In genomic region chr11:98003171-98003671, GRCm38 (mm10) we compare ENCODE assay signal across 8 mouse cellular contexts. TPM values are rescaled to one million over a fixed set of nuclear protein-coding genes. Genes with fewer than 3 reads are reported as not detected.
A peak's percentile ranks its signal among the peaks of the same experiment; 100 is the strongest.
DNase-seq lines count a peak whose midpoint lies in the region; ATAC-seq and TF ChIP-seq lines count a peak whose summit lies in the region.

No protein-coding gene starts in this region.

- H3K4me2 ChIP-seq in hindbrain, embryonic 12.5 days (replicated peaks) = 0 out of 2 replicates have a peak overlapping the region, but pooled peaks have one; percentile 2
- peak overlapping the region; percentile 43 for H3K4me2 ChIP-seq in neural tube, embryonic 12.5 days (replicated peaks)

- peaks cover 5% of the 10 kb centered on the region; the same call in 1 of the 2 replicates for H3K4me1 ChIP-seq in lung, adult 2 months (ENCODE audit: control insufficient read depth, insufficient read depth, low read length)
- H3K4me1 ChIP-seq in hindbrain, embryonic 12.5 days = peaks cover 30% of the 10 kb centered on the region
- H3K4me1 ChIP-seq in neural tube, embryonic 12.5 days = peaks cover 22% of the 10 kb centered on the region

- TF ChIP-seq CTCF in lung, adult 2 months (IDR thresholded peaks at IDR 0.05; ENCODE audit: insufficient read depth, low read length) = no peak

- no peak overlapping the region for H3K4me3 ChIP-seq in lung, adult 2 months (replicated peaks; ENCODE audit: extremely low read depth, low read depth, low read length)
- H3K4me3 ChIP-seq in hindbrain, embryonic 12.5 days = no peak overlapping the region
- no peak overlapping the region for H3K4me3 ChIP-seq in neural tube, embryonic 12.5 days

- H3K36me3 ChIP-seq in hindbrain, embryonic 12.5 days = peaks cover 31% of the 10 kb centered on the region
- peaks cover 42% of the 10 kb centered on the region for H3K36me3 ChIP-seq in neural tube, embryonic 12.5 days

- ATAC-seq in hindbrain, embryonic 12.5 days (ENCODE audit: low FRiP score) = peak; percentile 43; the same call in 1 of the 2 replicates
- ATAC-seq in neural tube, embryonic 12.5 days (ENCODE audit: low FRiP score, low read depth) = no peak

- H3K27me3 ChIP-seq in hindbrain, embryonic 12.5 days = peaks cover 21% of the 10 kb centered on the region
- H3K27me3 ChIP-seq in neural tube, embryonic 12.5 days (replicated peaks) = peaks cover 18% of the 10 kb centered on the region

- H3K27ac ChIP-seq in hindbrain, embryonic 12.5 days = no peak overlapping the region
- no peak overlapping the region for H3K27ac ChIP-seq in neural tube, embryonic 12.5 days

- 56% methylated on average over 17 of the region's 17 CpGs for WGBS in lung, adult 2 months
- 41% methylated on average over 17 of the region's 17 CpGs for WGBS in hindbrain, embryonic 12.5 days
- 33% methylated on average over 17 of the region's 17 CpGs for WGBS in neural tube, embryonic 12.5 days

- DNase-seq in lung, adult 18-20 months = peak; percentile 59
- no peak for DNase-seq in lung, adult 2 months
- peak; percentile 45 for DNase-seq in R1 (ENCODE audit: low read depth, low spot score)
- no peak for DNase-seq in ovary, postnatal 36 days (ENCODE audit: low spot score)
- no peak for DNase-seq in left cerebral cortex, adult 18-20 months (ENCODE audit: low spot score in 2 of 2)
- DNase-seq in frontal cortex, postnatal 25 days (ENCODE audit: low spot score in 2 of 2) = no peak

- TF ChIP-seq POLR2A in lung, adult 2 months (IDR thresholded peaks at IDR 0.05; ENCODE audit: borderline replicate concordance, extremely low read depth, low read depth, low read length) = no peak

- H3K9ac ChIP-seq in hindbrain, embryonic 12.5 days = no peak overlapping the region
- 0 out of 2 replicates have a peak overlapping the region, but pooled peaks have one; percentile 26 for H3K9ac ChIP-seq in neural tube, embryonic 12.5 days

- no peaks in the 10 kb centered on the region for H3K9me3 ChIP-seq in hindbrain, embryonic 12.5 days (replicated peaks)
- H3K9me3 ChIP-seq in neural tube, embryonic 12.5 days = no peaks in the 10 kb centered on the region

RNA-seq across cellular contexts. Expression of gene Arl5c, which starts 7.2 kb away (rescaled TPM):
- 2.7 and 5.1 TPM in 2 replicates for polyA plus RNA-seq in lung, adult 2 months (2012; rRNA removed)
- polyA plus RNA-seq in hindbrain, embryonic 12.5 days (2016; fragmentation: Nextera tagmentation; extraction: Ambion mirVana) = 5.7 and 7.0 TPM in 2 replicates
- 6.8 and 8.6 TPM in 2 replicates for polyA plus RNA-seq in neural tube, embryonic 12.5 days (2016; fragmentation: Nextera tagmentation; extraction: Ambion mirVana)
- total RNA-seq in left cerebral cortex, adult 18-20 months (2021) = 1 to 10 TPM; 1.4 to 1.9 TPM

RNA-seq across cellular contexts. Expression of gene Plxdc1, which starts 17.0 kb away (rescaled TPM):
- polyA plus RNA-seq in lung, adult 2 months (2012; rRNA removed) = 18.5 and 20.9 TPM in 2 replicates
- polyA plus RNA-seq in hindbrain, embryonic 12.5 days (2016; fragmentation: Nextera tagmentation; extraction: Ambion mirVana) = 0.13 and 0.26 TPM in 2 replicates
- 0.24 and 0.68 TPM in 2 replicates for polyA plus RNA-seq in neural tube, embryonic 12.5 days (2016; fragmentation: Nextera tagmentation; extraction: Ambion mirVana)
- 10 to 100 TPM; 42.2 to 46.7 TPM for total RNA-seq in left cerebral cortex, adult 18-20 months (2021)

RNA-seq across cellular contexts. Expression of gene Cacnb1, which starts 19.6 kb away (rescaled TPM):
- 16.0 and 25.6 TPM in 2 replicates for polyA plus RNA-seq in lung, adult 2 months (2012; rRNA removed)
- polyA plus RNA-seq in hindbrain, embryonic 12.5 days (2016; fragmentation: Nextera tagmentation; extraction: Ambion mirVana) = 39.6 and 43.5 TPM in 2 replicates
- 38.2 and 40.9 TPM in 2 replicates for polyA plus RNA-seq in neural tube, embryonic 12.5 days (2016; fragmentation: Nextera tagmentation; extraction: Ambion mirVana)
- 100 to 1,000 TPM; 154 to 170 TPM for total RNA-seq in left cerebral cortex, adult 18-20 months (2021)

RNA-seq across cellular contexts. Expression of gene Rpl19, which starts 23.3 kb away (rescaled TPM):
- 426 and 513 TPM in 2 replicates for polyA plus RNA-seq in lung, adult 2 months (2012; rRNA removed)
- 675 and 726 TPM in 2 replicates for polyA plus RNA-seq in hindbrain, embryonic 12.5 days (2016; fragmentation: Nextera tagmentation; extraction: Ambion mirVana)
- 709 and 737 TPM in 2 replicates for polyA plus RNA-seq in neural tube, embryonic 12.5 days (2016; fragmentation: Nextera tagmentation; extraction: Ambion mirVana)
- 100 to 1,000 TPM; 627 to 650 TPM for total RNA-seq in left cerebral cortex, adult 18-20 months (2021)

RNA-seq across cellular contexts. Expression of gene Stac2, which starts 50.0 kb away (rescaled TPM):
- polyA plus RNA-seq in lung, adult 2 months (2012; rRNA removed) = 0.88 and 1.2 TPM in 2 replicates
- polyA plus RNA-seq in hindbrain, embryonic 12.5 days (2016; fragmentation: Nextera tagmentation; extraction: Ambion mirVana) = 2.1 and 2.2 TPM in 2 replicates
- 10.2 and 11.2 TPM in 2 replicates for polyA plus RNA-seq in neural tube, embryonic 12.5 days (2016; fragmentation: Nextera tagmentation; extraction: Ambion mirVana)
- total RNA-seq in left cerebral cortex, adult 18-20 months (2021) = 100 to 1,000 TPM in 1 of 2 experiments, 10 to 100 TPM in 1; 86.3 to 109 TPM

Comparison
In these comparisons a context has a peak if more than half of its experiments do, and no peak if none do; other contexts are left out.
1. DNase-seq: peak in lung, adult 18-20 months (2 of 2) and R1 (single experiment); none in lung, adult 2 months (single experiment), ovary, postnatal 36 days (single experiment), left cerebral cortex, adult 18-20 months (0 of 2) and frontal cortex, postnatal 25 days (0 of 2).
2. RNA of gene Plxdc1, which starts 17.0 kb away (polyA plus RNA-seq): 18.5 to 20.9 TPM in lung, adult 2 months; 0.13 to 0.26 TPM in hindbrain, embryonic 12.5 days and 0.24 to 0.68 TPM in neural tube, embryonic 12.5 days; every median in the first group is over 10 times any median in the second.